Mouse (Mus musculus): ENCODE data around the gene Ddx39b. TPM values are rescaled to one million over a fixed set of nuclear protein-coding genes. Genes with fewer than 3 reads are reported as not detected.
A peak's percentile ranks its signal among the peaks of the same experiment; 100 is the strongest.

Ddx39b gene
- total and polyA plus RNA-seq, 3 experiments: 82.3 to 148 (median 83.4) TPM

- WGBS: 73% methylated on average over 3 of the region's 3 CpGs
- Histone ChIP-seq H3K36me3 (ENCODE audit: control insufficient read depth, insufficient read depth, low read length) (no peaks in the 10 kb centered on the region), H3K4me1 (ENCODE audit: control insufficient read depth, insufficient read depth, low read length) (no peaks in the 10 kb centered on the region; the same call in 1 of the 2 replicates), H3K27ac (no peak overlapping the region), H3K27me3 (ENCODE audit: control insufficient read depth, insufficient read depth, low read length) (no peaks in the 10 kb centered on the region), H3K9ac (ENCODE audit: low read depth, low read length) (no peak overlapping the region), H3K79me2 (replicated peaks; ENCODE audit: control insufficient read depth, insufficient read depth, low read length) (no peaks in the 10 kb centered on the region), H3K4me3 (no peak overlapping the region)
- intact Hi-C loops (cut with DNase I): loop anchor here (5.0 kb wide), 1 partner anchor 37 kb away; no protein-coding TSS in a partner anchor
- DNase-seq: no peak
- TF ChIP-seq CTCF (IDR thresholded peaks at IDR 0.05) (no peak), EP300 (IDR thresholded peaks at IDR 0.05; ENCODE audit: insufficient read depth, low read depth, low read length) (no peak), POLR2A (IDR thresholded peaks at IDR 0.05; ENCODE audit: insufficient read depth, low read depth, low read length) (no peak)
These were observed 13.8 kb downstream of the Ddx39b start for GRCm38 (mm10) chr17:35255301-35255700.

GRCm38 (mm10) chr17:35255704-35256103 is 14.2 kb downstream of the Ddx39b start:
- no peaks in the 10 kb centered on the region for H3K79me2 ChIP-seq (replicated peaks; ENCODE audit: control insufficient read depth, insufficient read depth, low read length)
- no peaks in the 10 kb centered on the region for H3K36me3 ChIP-seq (ENCODE audit: control insufficient read depth, insufficient read depth, low read length)
- intact Hi-C loops (cut with DNase I): loop anchor here (5.0 kb wide), 1 partner anchor 37 kb away; no protein-coding TSS in a partner anchor
- H3K9ac ChIP-seq (ENCODE audit: low read depth, low read length): no peak overlapping the region
- TF ChIP-seq EP300 (IDR thresholded peaks at IDR 0.05; ENCODE audit: insufficient read depth, low read depth, low read length): no peak
- no peak for TF ChIP-seq POLR2A (IDR thresholded peaks at IDR 0.05; ENCODE audit: insufficient read depth, low read depth, low read length)
- no peak for TF ChIP-seq CTCF (IDR thresholded peaks at IDR 0.05)
- no peaks in the 10 kb centered on the region; the same call in 1 of the 2 replicates for H3K4me1 ChIP-seq (ENCODE audit: control insufficient read depth, insufficient read depth, low read length)
- no peaks in the 10 kb centered on the region for H3K27me3 ChIP-seq (ENCODE audit: control insufficient read depth, insufficient read depth, low read length)
- H3K27ac ChIP-seq: no peak overlapping the region
- 44% methylated on average over 4 of the region's 4 CpGs for WGBS
- DNase-seq: no peak
- no peak overlapping the region for H3K4me3 ChIP-seq

- Histone ChIP-seq H3K9ac (ENCODE audit: low read depth, low read length) (no peak overlapping the region), H3K79me2 (replicated peaks; ENCODE audit: control insufficient read depth, insufficient read depth, low read length) (no peaks in the 10 kb centered on the region), H3K36me3 (ENCODE audit: control insufficient read depth, insufficient read depth, low read length) (no peaks in the 10 kb centered on the region), H3K4me3 (no peak overlapping the region), H3K27ac (peak overlapping the region; percentile 89), H3K4me1 (ENCODE audit: control insufficient read depth, insufficient read depth, low read length) (no peaks in the 10 kb centered on the region; the same call in 1 of the 2 replicates), H3K27me3 (ENCODE audit: control insufficient read depth, insufficient read depth, low read length) (no peaks in the 10 kb centered on the region)
- 36% methylated on average over 1 of the region's 1 CpGs for WGBS
- intact Hi-C loops (cut with DNase I): loop anchor here (5.0 kb wide), 1 partner anchor 35 kb away; no protein-coding TSS in a partner anchor
- no peak for DNase-seq
- TF ChIP-seq EP300 (IDR thresholded peaks at IDR 0.05; ENCODE audit: insufficient read depth, low read depth, low read length) (no peak), CTCF (IDR thresholded peaks at IDR 0.05) (no peak), POLR2A (IDR thresholded peaks at IDR 0.05; ENCODE audit: insufficient read depth, low read depth, low read length) (no peak)
These were observed 15.8 kb downstream of the Ddx39b start for GRCm38 (mm10) chr17:35257378-35257777.

GRCm38 (mm10) chr17:35257824-35258491 is 16.4 kb downstream of the Ddx39b start:
- Histone ChIP-seq H3K27ac (peak overlapping the region; percentile 89), H3K36me3 (ENCODE audit: control insufficient read depth, insufficient read depth, low read length) (no peaks in the 10 kb centered on the region), H3K27me3 (ENCODE audit: control insufficient read depth, insufficient read depth, low read length) (no peaks in the 10 kb centered on the region), H3K79me2 (replicated peaks; ENCODE audit: control insufficient read depth, insufficient read depth, low read length) (no peaks in the 10 kb centered on the region), H3K9ac (ENCODE audit: low read depth, low read length) (peak overlapping the region; percentile 72), H3K4me3 (peak overlapping the region; percentile 47), H3K4me1 (ENCODE audit: control insufficient read depth, insufficient read depth, low read length) (no peaks in the 10 kb centered on the region; the same call in 1 of the 2 replicates)
- 4% methylated on average over 17 of the region's 17 CpGs for WGBS
- intact Hi-C loops (cut with DNase I): loop anchor here (1.0 to 5.0 kb wide), 3 partner anchors 16 to 44 kb away; no protein-coding TSS in a partner anchor
- DNase-seq: peak; percentile 95 to 97
- TF ChIP-seq EP300 (IDR thresholded peaks at IDR 0.05; ENCODE audit: insufficient read depth, low read depth, low read length) (peak; percentile 91), CTCF (IDR thresholded peaks at IDR 0.05) (peak; percentile 86), POLR2A (IDR thresholded peaks at IDR 0.05; ENCODE audit: insufficient read depth, low read depth, low read length) (peak; percentile 32; the same call in 1 of the 2 replicates)

GRCm38 (mm10) chr17:35258492-35259478 is 17.2 kb downstream of the Ddx39b start:
- Histone ChIP-seq H3K27me3 (ENCODE audit: control insufficient read depth, insufficient read depth, low read length) (no peaks in the 10 kb centered on the region), H3K4me1 (ENCODE audit: control insufficient read depth, insufficient read depth, low read length) (no peaks in the 10 kb centered on the region; the same call in 1 of the 2 replicates), H3K9ac (ENCODE audit: low read depth, low read length) (no peak overlapping the region), H3K36me3 (ENCODE audit: control insufficient read depth, insufficient read depth, low read length) (no peaks in the 10 kb centered on the region), H3K27ac (peak overlapping the region; percentile 89), H3K4me3 (no peak overlapping the region), H3K79me2 (replicated peaks; ENCODE audit: control insufficient read depth, insufficient read depth, low read length) (no peaks in the 10 kb centered on the region)
- TF ChIP-seq POLR2A (IDR thresholded peaks at IDR 0.05; ENCODE audit: insufficient read depth, low read depth, low read length) (peak; percentile 57; the same call in 1 of the 2 replicates), EP300 (IDR thresholded peaks at IDR 0.05; ENCODE audit: insufficient read depth, low read depth, low read length) (peak; percentile 56; the same call in 1 of the 2 replicates), CTCF (IDR thresholded peaks at IDR 0.05) (peak; percentile 45)
- peak; percentile 66 to 86 for DNase-seq
- WGBS: 35% methylated on average over 14 of the region's 14 CpGs
- intact Hi-C loops (cut with DNase I): loop anchor here (1.0 to 5.0 kb wide), 3 partner anchors 16 to 44 kb away; no protein-coding TSS in a partner anchor

Measured in heart, adult 2 months (tissue).